Mouse (Mus musculus): ENCODE measurements at regions not wholly inside any gene's neighbourhood (a gene's known extent, or its start where the extent isn't known, plus 50 kb on each side); places are given as distances from the start of the nearest gene placed in this dataset.

DNA sequence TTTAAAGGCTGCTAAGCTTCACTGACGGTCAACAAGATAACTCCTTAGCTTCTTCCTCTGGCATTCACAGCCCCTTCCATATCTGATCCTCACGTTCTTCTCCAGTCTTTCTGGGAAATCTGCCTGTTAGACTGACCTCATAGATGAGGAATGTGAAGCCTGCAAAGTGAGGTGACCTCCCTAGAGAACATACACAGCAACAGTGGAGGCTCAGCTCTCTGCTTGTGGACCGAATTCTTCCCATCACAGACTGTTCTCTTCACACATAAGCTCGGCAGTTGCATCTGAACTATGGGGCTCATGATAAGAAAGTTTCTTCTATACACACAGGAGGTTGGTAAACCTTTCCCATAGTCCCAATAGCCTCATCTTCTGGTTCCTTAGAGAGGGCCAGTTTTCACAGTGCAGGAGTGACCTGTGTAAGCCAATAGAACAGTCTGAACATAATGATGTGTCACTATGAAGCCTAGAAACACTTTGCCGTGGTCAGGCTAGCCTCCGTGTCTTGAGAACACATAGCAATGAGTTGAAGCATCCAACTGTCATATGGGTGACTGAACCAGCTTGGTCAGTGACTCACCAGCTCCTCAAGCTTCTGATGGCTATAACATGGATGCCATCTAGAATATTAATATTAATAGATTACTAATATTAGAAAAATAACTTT lies 434.1 kb upstream of the Gm26657 start:
- Histone ChIP-seq H3K4me3 (no peak overlapping the region), H3K9ac (no peak overlapping the region), H3K9me3 (no peaks in the 10 kb centered on the region), H3K36me3 (no peaks in the 10 kb centered on the region), H3K4me1 (no peaks in the 10 kb centered on the region), H3K4me2 (replicated peaks) (no peak overlapping the region), H3K27me3 (replicated peaks) (no peaks in the 10 kb centered on the region), H3K27ac (no peak overlapping the region)
- ATAC-seq (ENCODE audit: low FRiP score, low read depth), result no peak
- WGBS, result 85% methylated on average over 6 of the region's 6 CpGs

- Histone ChIP-seq H3K36me3 (no peaks in the 10 kb centered on the region), H3K9me3 (no peaks in the 10 kb centered on the region), H3K4me2 (replicated peaks) (no peak overlapping the region), H3K9ac (no peak overlapping the region), H3K4me1 (no peaks in the 10 kb centered on the region), H3K4me3 (no peak overlapping the region), H3K27ac (no peak overlapping the region), H3K27me3 (replicated peaks) (no peaks in the 10 kb centered on the region)
- 46% methylated on average over 2 of the region's 2 CpGs for WGBS
- no peak for ATAC-seq (ENCODE audit: low FRiP score, low read depth)
These were observed 435.6 kb upstream of the Gm26657 start for GRCm38 (mm10) chr4:56304275-56304674.

DNA sequence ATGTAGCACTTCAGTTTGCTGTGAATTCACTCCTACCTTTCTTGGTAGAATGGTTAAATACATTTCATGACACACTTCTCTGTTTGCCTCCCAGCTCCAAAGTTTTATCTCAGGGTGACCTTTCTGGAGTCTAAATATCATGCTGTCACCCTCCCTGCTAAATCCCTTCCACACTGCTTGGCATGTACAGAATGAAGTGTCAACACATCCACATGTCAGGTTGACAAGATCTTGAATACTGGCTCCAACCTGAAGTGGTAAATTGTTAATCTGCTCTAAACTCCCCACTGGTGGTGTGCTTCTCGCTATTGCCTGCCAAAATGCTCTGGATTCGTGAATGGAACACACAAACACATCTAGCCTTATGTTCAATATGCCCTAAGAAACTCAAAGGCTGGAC lies 451.9 kb upstream of the Gm26657 start:
- 89% methylated on average over 2 of the region's 2 CpGs for WGBS

GRCm38 (mm10) chr4:56284490-56284889 lies 455.4 kb upstream of the Gm26657 start:
- Histone ChIP-seq H3K9ac (no peak overlapping the region), H3K9me3 (no peaks in the 10 kb centered on the region), H3K27ac (no peak overlapping the region), H3K27me3 (replicated peaks) (no peaks in the 10 kb centered on the region), H3K36me3 (no peaks in the 10 kb centered on the region), H3K4me2 (replicated peaks) (no peak overlapping the region), H3K4me3 (no peak overlapping the region), H3K4me1 (no peaks in the 10 kb centered on the region)
- ATAC-seq (ENCODE audit: low FRiP score, low read depth), result no peak
- 84% methylated on average over 2 of the region's 2 CpGs for WGBS

More for the DNA sequence above, 451.9 kb upstream of the Gm26657 start:
- no peak for ATAC-seq (ENCODE audit: low FRiP score, low read depth)
- H3K27me3 ChIP-seq (replicated peaks), result no peaks in the 10 kb centered on the region
- H3K4me2 ChIP-seq (replicated peaks), result no peak overlapping the region
- no peaks in the 10 kb centered on the region for H3K9me3 ChIP-seq
- H3K4me1 ChIP-seq, result no peaks in the 10 kb centered on the region
- no peak overlapping the region for H3K27ac ChIP-seq
- no peak overlapping the region for H3K4me3 ChIP-seq
- H3K36me3 ChIP-seq, result no peaks in the 10 kb centered on the region
- H3K9ac ChIP-seq, result no peak overlapping the region

DNA sequence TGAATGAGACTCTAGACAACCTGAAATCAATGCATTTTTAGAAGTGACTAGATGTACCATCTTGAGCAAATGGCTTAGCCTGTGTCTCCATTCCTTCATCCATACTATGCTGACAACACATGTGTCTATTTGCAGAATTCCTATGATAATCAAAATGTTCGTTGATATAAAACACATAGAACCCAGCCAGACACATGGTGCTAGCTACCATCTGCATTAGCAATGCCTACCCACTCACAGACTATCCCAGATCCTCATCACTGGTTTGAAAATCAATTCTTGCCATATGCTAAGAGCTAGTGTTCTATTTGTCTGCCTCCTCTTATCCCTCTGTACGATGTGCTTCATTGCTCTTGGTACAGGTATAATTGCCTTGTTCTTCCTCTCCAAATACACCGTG lies 464.0 kb upstream of the Gm26657 start:
- H3K4me3 ChIP-seq, result no peak overlapping the region
- no peaks in the 10 kb centered on the region for H3K27me3 ChIP-seq (replicated peaks)
- H3K4me1 ChIP-seq, result no peaks in the 10 kb centered on the region
- no peaks in the 10 kb centered on the region for H3K9me3 ChIP-seq
- no peak overlapping the region for H3K27ac ChIP-seq
- H3K9ac ChIP-seq, result no peak overlapping the region
- 85% methylated on average over 3 of the region's 3 CpGs for WGBS
- no peak overlapping the region for H3K4me2 ChIP-seq (replicated peaks)
- ATAC-seq (ENCODE audit: low FRiP score, low read depth), result no peak
- no peaks in the 10 kb centered on the region for H3K36me3 ChIP-seq

DNA sequence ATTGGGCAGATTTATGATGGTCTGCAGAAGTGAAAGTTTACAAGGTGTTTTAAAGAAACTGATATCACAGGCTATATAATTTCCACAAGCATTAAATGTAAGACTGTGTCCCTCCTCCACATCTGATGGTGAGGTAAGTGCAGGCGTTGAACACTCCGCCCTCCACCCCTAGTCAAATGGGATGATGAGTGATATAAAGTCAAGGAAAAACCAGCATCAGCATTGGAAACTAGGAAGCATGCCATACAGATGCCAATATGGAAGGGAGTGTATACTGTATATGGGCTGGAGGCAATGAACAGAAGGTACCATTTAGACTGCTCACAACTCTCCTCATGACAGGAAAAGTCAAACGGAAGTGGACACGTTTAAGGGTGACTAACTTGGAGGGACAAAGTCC lies 468.5 kb upstream of the Gm26657 start:
- Histone ChIP-seq H3K4me3 (no peak overlapping the region), H3K4me2 (replicated peaks) (no peak overlapping the region), H3K27me3 (replicated peaks) (no peaks in the 10 kb centered on the region), H3K36me3 (no peaks in the 10 kb centered on the region), H3K4me1 (no peaks in the 10 kb centered on the region), H3K27ac (no peak overlapping the region), H3K9ac (no peak overlapping the region), H3K9me3 (no peaks in the 10 kb centered on the region)
- 94% methylated on average over 4 of the region's 4 CpGs for WGBS
- ATAC-seq (ENCODE audit: low FRiP score, low read depth), result no peak

GRCm38 (mm10) chr4:56264626-56265025 lies 475.2 kb upstream of the Gm26657 start:
- no peak for ATAC-seq (ENCODE audit: low FRiP score, low read depth)

GRCm38 (mm10) chr4:56263822-56264221 lies 476.0 kb upstream of the Gm26657 start:
- no peaks in the 10 kb centered on the region for H3K4me1 ChIP-seq
- H3K36me3 ChIP-seq, result no peaks in the 10 kb centered on the region
- H3K27me3 ChIP-seq (replicated peaks), result no peaks in the 10 kb centered on the region
- H3K4me2 ChIP-seq (replicated peaks), result no peak overlapping the region
- H3K9ac ChIP-seq, result no peak overlapping the region
- no peaks in the 10 kb centered on the region for H3K9me3 ChIP-seq
- ATAC-seq (ENCODE audit: low FRiP score, low read depth), result no peak
- H3K4me3 ChIP-seq, result no peak overlapping the region
- no peak overlapping the region for H3K27ac ChIP-seq

More at GRCm38 (mm10) chr4:56264626-56265025, 475.2 kb upstream of the Gm26657 start:
- H3K4me2 ChIP-seq (replicated peaks), result no peak overlapping the region
- H3K27ac ChIP-seq, result no peak overlapping the region
- H3K9ac ChIP-seq, result no peak overlapping the region
- no peaks in the 10 kb centered on the region for H3K36me3 ChIP-seq
- H3K4me1 ChIP-seq, result no peaks in the 10 kb centered on the region
- WGBS, result 79% methylated on average over 4 of the region's 4 CpGs
- H3K27me3 ChIP-seq (replicated peaks), result no peaks in the 10 kb centered on the region
- H3K4me3 ChIP-seq, result no peak overlapping the region
- no peaks in the 10 kb centered on the region for H3K9me3 ChIP-seq

DNA sequence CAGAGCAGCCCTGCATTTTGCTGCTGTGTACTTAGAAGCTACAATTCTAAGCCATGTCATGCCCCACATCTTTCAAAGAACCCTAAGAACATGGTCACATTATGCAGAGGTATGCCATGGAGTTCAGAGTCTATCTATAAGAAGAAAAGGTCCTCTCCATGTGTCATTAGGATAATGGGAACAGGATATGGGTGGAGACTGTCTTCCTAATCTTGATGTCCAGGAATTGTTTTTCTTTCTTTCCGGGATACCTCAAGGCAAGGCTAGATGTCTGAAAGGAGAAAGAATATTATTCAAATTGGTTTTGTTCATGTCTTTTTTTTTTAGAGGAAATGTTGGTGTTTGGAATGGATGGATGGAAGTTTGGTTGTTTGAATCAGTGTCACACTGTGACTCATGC lies 477.3 kb upstream of the Gm26657 start:
- 81% methylated on average over 1 of the region's 1 CpGs for WGBS
- Histone ChIP-seq H3K9me3 (no peaks in the 10 kb centered on the region), H3K27ac (no peak overlapping the region), H3K4me2 (replicated peaks) (no peak overlapping the region), H3K27me3 (replicated peaks) (no peaks in the 10 kb centered on the region), H3K4me3 (no peak overlapping the region), H3K4me1 (no peaks in the 10 kb centered on the region), H3K36me3 (no peaks in the 10 kb centered on the region), H3K9ac (no peak overlapping the region)
- ATAC-seq (ENCODE audit: low FRiP score, low read depth), result no peak

GRCm38 (mm10) chr4:56261992-56262391 lies 477.9 kb upstream of the Gm26657 start:
- no peak overlapping the region for H3K9ac ChIP-seq
- no peak for ATAC-seq (ENCODE audit: low FRiP score, low read depth)
- no peaks in the 10 kb centered on the region for H3K27me3 ChIP-seq (replicated peaks)
- no peaks in the 10 kb centered on the region for H3K4me1 ChIP-seq
- H3K4me3 ChIP-seq, result no peak overlapping the region
- no peaks in the 10 kb centered on the region for H3K9me3 ChIP-seq
- no peaks in the 10 kb centered on the region for H3K36me3 ChIP-seq
- no peak overlapping the region for H3K27ac ChIP-seq
- WGBS, result 91% methylated on average over 5 of the region's 5 CpGs
- no peak overlapping the region for H3K4me2 ChIP-seq (replicated peaks)

DNA sequence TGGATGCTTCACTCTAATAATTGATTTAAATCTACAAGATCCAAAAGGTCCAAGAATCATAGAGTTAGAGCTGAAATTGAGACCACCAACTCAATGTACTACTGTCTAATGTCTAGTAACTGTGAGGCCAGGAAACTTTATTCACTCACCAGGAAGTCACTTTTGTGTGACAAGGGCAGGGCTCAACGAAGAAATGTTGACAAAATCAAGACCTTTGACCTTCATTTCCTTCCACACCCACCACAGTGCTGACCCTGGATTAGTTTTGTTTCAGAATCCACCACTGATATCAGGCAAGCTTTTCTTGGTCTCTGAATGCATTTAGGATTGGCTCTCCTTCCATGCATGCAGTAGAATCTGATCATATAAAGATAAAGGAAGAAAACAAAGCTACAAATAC lies 487.5 kb upstream of the Gm26657 start:
- H3K27ac ChIP-seq, result no peak overlapping the region
- no peaks in the 10 kb centered on the region for H3K9me3 ChIP-seq
- H3K4me1 ChIP-seq, result no peaks in the 10 kb centered on the region
- H3K4me3 ChIP-seq, result no peak overlapping the region
- H3K9ac ChIP-seq, result no peak overlapping the region
- no peaks in the 10 kb centered on the region for H3K36me3 ChIP-seq
- H3K27me3 ChIP-seq (replicated peaks), result no peaks in the 10 kb centered on the region
- 53% methylated on average over 1 of the region's 1 CpGs for WGBS
- no peak for ATAC-seq (ENCODE audit: low FRiP score, low read depth)
- no peak overlapping the region for H3K4me2 ChIP-seq (replicated peaks)

- Histone ChIP-seq H3K27ac (no peak overlapping the region), H3K4me3 (no peak overlapping the region), H3K36me3 (no peaks in the 10 kb centered on the region), H3K27me3 (replicated peaks) (no peaks in the 10 kb centered on the region), H3K9ac (no peak overlapping the region), H3K4me2 (replicated peaks) (no peak overlapping the region), H3K9me3 (no peaks in the 10 kb centered on the region), H3K4me1 (no peaks in the 10 kb centered on the region)
- WGBS, result 86% methylated on average over 2 of the region's 2 CpGs
- ATAC-seq (ENCODE audit: low FRiP score, low read depth), result no peak
These were observed 488.1 kb upstream of the Gm26657 start for GRCm38 (mm10) chr4:56251766-56252165.

DNA sequence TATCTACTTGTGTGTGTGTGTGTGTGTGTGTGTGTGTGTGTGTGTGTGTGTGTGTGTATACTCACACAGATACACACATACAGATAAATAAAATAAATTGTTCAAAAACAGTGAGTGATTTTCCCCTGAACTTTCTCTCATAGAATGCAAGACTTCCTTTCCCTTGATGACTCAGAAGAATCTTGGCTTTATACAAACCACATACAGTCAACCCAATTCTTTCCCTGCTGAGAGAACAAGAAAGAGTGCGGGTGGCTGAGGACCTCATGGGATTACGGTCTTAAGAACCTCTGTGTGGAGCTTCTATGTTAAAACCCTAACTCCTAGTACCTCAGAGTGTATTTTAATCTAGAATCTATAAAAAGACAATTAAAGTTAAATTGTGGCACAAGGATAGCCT lies 489.3 kb upstream of the Gm26657 start:
- Histone ChIP-seq H3K4me3 (no peak overlapping the region), H3K27ac (no peak overlapping the region), H3K9me3 (no peaks in the 10 kb centered on the region), H3K9ac (no peak overlapping the region), H3K4me1 (no peaks in the 10 kb centered on the region), H3K27me3 (replicated peaks) (no peaks in the 10 kb centered on the region), H3K36me3 (no peaks in the 10 kb centered on the region), H3K4me2 (replicated peaks) (no peak overlapping the region)
- no peak for ATAC-seq (ENCODE audit: low FRiP score, low read depth)
- 92% methylated on average over 2 of the region's 2 CpGs for WGBS
